Mouse (Mus musculus) kidney, adult 2 months (tissue): ENCODE measurements at regions not wholly inside any gene's neighbourhood (a gene's known extent, or its start where the extent isn't known, plus 50 kb on each side); places are given as distances from the start of the nearest gene placed in this dataset.

Experiments used
- DNase-seq: peaks from one replicate; pipeline ENCODE4 v3.0.0; 2021
- H3K27ac ChIP-seq: fragments of 200-500 bp; 2 replicates; pipeline ENCODE4 v1.5.1; 2012; ENCODE audit warnings: low read depth, low read length, control low read depth, inconsistent platforms; ENCODE audit not compliant: insufficient read depth
- H3K27me3 ChIP-seq: fragments of 200-500 bp; replicated peaks from 2 replicates; pipeline ENCODE4 v1.6.1; 2012; ENCODE audit warnings: mild to moderate bottlenecking, moderate library complexity, low read length, inconsistent platforms; ENCODE audit not compliant: control insufficient read depth, insufficient read depth
- H3K36me3 ChIP-seq: fragments of 200-500 bp; 2 replicates; pipeline ENCODE4 v1.6.1; 2012; ENCODE audit warnings: mild to moderate bottlenecking, moderate library complexity, low read length, inconsistent platforms; ENCODE audit not compliant: control insufficient read depth, insufficient read depth
- H3K4me1 ChIP-seq: fragments of 200-500 bp; 2 replicates; pipeline ENCODE4 v1.6.1; 2011; ENCODE audit warnings: low read length; ENCODE audit not compliant: control insufficient read depth, insufficient read depth
- H3K4me3 ChIP-seq: fragments of 200-500 bp; 2 replicates; pipeline ENCODE4 v1.5.1; 2011; ENCODE audit warnings: mild to moderate bottlenecking, low read depth, low read length, control low read depth; ENCODE audit not compliant: insufficient read depth
- CTCF ChIP-seq: fragments of 200-500 bp; conservative IDR thresholded peaks from 2 replicates; pipeline ENCODE4 v1.5.1; 2011; ENCODE audit warnings: low read depth, mild to moderate bottlenecking, control low read depth, low read length, moderate library complexity, mixed read lengths; ENCODE audit not compliant: insufficient read depth, insufficient read length
- POLR2A ChIP-seq: fragments of 200-500 bp; IDR thresholded peaks from one replicate; pipeline ENCODE4 v1.6.1; 2011; ENCODE audit warnings: low read depth, low read length, control low read depth
- WGBS: fragments of 180-500 bp; shearing (Covaris S2); methylation state at CpG from one replicate; pipeline ENCODE4 v1.1.7; 2018; 5-methylcytosine and 5-hydroxymethylcytosine counted together

GRCm38 (mm10) chr3:129470088-129470487, 62.1 kb upstream of the Elovl6 start:
- WGBS: 77% methylated on average over 5 of the region's 5 CpGs
- H3K4me3 ChIP-seq: no peak overlapping the region
- H3K27me3 ChIP-seq: no peaks in the 10 kb centered on the region
- no peak for TF ChIP-seq POLR2A
- TF ChIP-seq CTCF: no peak
- H3K27ac ChIP-seq: no peak overlapping the region
- H3K4me1 ChIP-seq: no peaks in the 10 kb centered on the region
- H3K36me3 ChIP-seq: no peaks in the 10 kb centered on the region
- no peak for DNase-seq

GRCm38 (mm10) chr3:129471332-129471731, 60.8 kb upstream of the Elovl6 start:
- no peak overlapping the region for H3K27ac ChIP-seq
- DNase-seq: no peak
- H3K4me1 ChIP-seq: no peaks in the 10 kb centered on the region

GRCm38 (mm10) chr3:129472008-129472407, 60.1 kb upstream of the Elovl6 start:
- DNase-seq: no peak
- Histone ChIP-seq H3K36me3 (no peaks in the 10 kb centered on the region), H3K4me3 (no peak overlapping the region), H3K4me1 (no peaks in the 10 kb centered on the region), H3K27ac (no peak overlapping the region), H3K27me3 (no peaks in the 10 kb centered on the region)
- TF ChIP-seq POLR2A (no peak), CTCF (no peak)
- 81% methylated on average over 10 of the region's 10 CpGs for WGBS

More at GRCm38 (mm10) chr3:129471332-129471731, 60.8 kb upstream of the Elovl6 start:
- WGBS: 60% methylated on average over 1 of the region's 1 CpGs
- Histone ChIP-seq H3K36me3 (no peaks in the 10 kb centered on the region), H3K27me3 (no peaks in the 10 kb centered on the region), H3K4me3 (no peak overlapping the region)
- TF ChIP-seq CTCF (no peak), POLR2A (no peak)

DNA sequence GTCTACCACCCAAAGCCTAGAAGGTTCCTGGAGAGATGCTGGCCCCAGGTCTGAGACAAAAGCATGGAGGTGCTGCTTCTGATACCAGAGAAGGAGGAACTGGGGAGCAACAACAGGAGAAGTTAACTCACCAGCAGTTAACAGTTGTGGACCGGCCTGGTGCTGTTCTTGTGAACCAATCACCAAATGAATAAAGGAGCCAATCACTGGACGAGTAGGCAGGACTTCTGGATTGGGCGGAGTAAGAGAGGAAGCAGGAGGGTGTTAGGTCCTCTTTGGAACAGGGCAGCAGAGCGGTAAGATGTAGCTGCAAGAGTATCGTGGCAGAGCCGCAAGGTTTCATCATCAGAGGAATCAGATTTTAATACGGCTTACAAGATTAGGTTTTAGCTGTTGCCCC, 57.7 kb upstream of the Elovl6 start:
- Histone ChIP-seq H3K27ac (no peak overlapping the region), H3K27me3 (no peaks in the 10 kb centered on the region), H3K4me1 (no peaks in the 10 kb centered on the region), H3K36me3 (no peaks in the 10 kb centered on the region), H3K4me3 (no peak overlapping the region)
- 86% methylated on average over 7 of the region's 7 CpGs for WGBS
- TF ChIP-seq POLR2A: no peak
- TF ChIP-seq CTCF: no peak
- DNase-seq: no peak

DNA sequence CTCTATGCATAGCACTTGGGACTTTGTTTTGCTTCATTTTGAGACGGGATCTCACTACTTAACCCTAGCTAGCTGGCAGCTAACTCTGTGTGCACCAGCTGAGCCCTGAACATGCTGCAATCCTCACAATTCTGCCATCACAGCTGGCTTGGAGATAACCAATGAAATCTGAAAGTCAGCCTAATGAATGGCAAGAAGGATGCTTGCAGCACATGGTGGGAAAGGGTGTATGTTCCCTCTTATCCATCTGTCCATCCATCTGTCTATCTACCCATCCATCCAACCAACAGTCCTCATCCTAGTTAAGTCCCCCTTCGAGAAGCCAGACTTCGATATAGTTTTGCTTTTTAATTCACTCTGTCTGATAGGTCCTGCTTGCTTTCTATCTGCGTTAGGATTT, 55.9 kb upstream of the Elovl6 start:
- 95% methylated on average over 4 of the region's 4 CpGs for WGBS
- H3K4me3 ChIP-seq: no peak overlapping the region
- no peaks in the 10 kb centered on the region for H3K4me1 ChIP-seq
- H3K36me3 ChIP-seq: no peaks in the 10 kb centered on the region
- TF ChIP-seq POLR2A (no peak), CTCF (no peak)
- no peak for DNase-seq
- H3K27me3 ChIP-seq: no peaks in the 10 kb centered on the region
- no peak overlapping the region for H3K27ac ChIP-seq

GRCm38 (mm10) chr3:129478093-129478492, 54.1 kb upstream of the Elovl6 start:
- no peak overlapping the region for H3K4me3 ChIP-seq
- H3K27me3 ChIP-seq: no peaks in the 10 kb centered on the region
- no peaks in the 10 kb centered on the region for H3K36me3 ChIP-seq
- DNase-seq: no peak
- no peaks in the 10 kb centered on the region for H3K4me1 ChIP-seq
- no peak for TF ChIP-seq POLR2A
- TF ChIP-seq CTCF: no peak
- WGBS: 89% methylated on average over 7 of the region's 7 CpGs
- H3K27ac ChIP-seq: no peak overlapping the region

DNA sequence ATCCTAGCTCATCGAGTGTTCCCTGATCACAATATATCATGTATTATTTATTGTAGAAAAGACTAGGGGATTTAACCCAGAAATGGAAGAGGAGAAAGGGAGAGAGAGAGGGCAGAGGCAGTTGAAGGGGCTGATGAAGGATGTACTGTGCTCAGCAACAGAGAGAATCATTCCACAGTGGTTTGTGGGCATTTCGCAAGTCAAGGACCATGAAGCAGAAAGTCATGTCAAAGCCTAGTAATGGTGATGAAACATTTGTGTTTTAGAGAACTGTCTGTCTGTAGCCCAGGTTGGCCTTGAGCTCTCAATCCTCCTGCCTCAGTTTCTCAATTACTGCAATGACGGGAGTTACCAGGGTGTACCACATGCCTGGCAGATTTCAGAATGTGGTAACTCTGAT, 50.9 kb upstream of the Elovl6 start:
- 89% methylated on average over 3 of the region's 3 CpGs for WGBS
- Histone ChIP-seq H3K4me1 (no peaks in the 10 kb centered on the region), H3K36me3 (no peaks in the 10 kb centered on the region), H3K27ac (no peak overlapping the region), H3K4me3 (no peak overlapping the region), H3K27me3 (no peaks in the 10 kb centered on the region)
- TF ChIP-seq POLR2A (no peak), CTCF (no peak)
- no peak for DNase-seq
